In the genomic region with DNA sequence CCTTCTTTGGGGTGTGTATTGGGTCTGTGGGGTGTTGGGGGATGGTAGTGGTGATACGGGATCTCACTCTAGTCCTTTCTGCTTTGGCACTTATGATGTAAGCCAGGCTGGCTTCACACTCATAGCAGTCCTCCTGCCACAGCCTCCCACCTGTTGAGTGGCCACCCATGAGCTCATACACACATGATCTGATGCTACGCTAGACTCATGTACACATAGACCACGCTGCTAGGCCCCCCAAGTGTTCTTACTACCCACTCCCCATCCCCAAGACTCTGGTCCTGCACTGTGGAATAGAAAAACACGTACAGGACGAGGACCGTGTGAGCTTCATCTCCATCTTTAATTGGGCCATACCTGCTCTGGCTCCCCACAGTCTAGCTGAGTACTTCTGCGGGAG, we compare ENCODE assay signal across 27 mouse cellular contexts. TPM values are rescaled to one million over a fixed set of nuclear protein-coding genes. Genes with fewer than 3 reads are reported as not detected.
DNase-seq lines count a peak whose midpoint lies in the region; ATAC-seq and TF ChIP-seq lines count a peak whose summit lies in the region.
"Had no signal": no experiment of that assay in that cellular context is flagged by ENCODE, and none has a peak within 500 bp of the region (broad histone marks: within the 10 kb centered on the region; RNA-seq: fewer than 3 reads in every experiment).

No protein-coding gene starts in this region.

- H3K9ac ChIP-seq in heart, embryonic 11.5 days (ENCODE audit: low read depth, low read length), result no peak overlapping the region
- no peak overlapping the region for H3K9ac ChIP-seq in heart, postnatal 0 days (replicated peaks; ENCODE audit: low read depth, low read length)
- no peak overlapping the region for H3K9ac ChIP-seq in midbrain, embryonic 11.5 days (ENCODE audit: low read length)
- no peak overlapping the region for H3K9ac ChIP-seq in midbrain, embryonic 13.5 days (replicated peaks)
- H3K9ac ChIP-seq: embryonic facial prominence, embryonic 12.5 days; forebrain, embryonic 12.5 days; hindbrain, embryonic 12.5 days; kidney, embryonic 15.5 days; limb, embryonic 13.5 days; midbrain, embryonic 15.5 days; stomach, embryonic 15.5 days had no signal

- TF ChIP-seq EP300 in heart, postnatal 0 days (IDR thresholded peaks at IDR 0.05; ENCODE audit: low read depth), result no peak

- ATAC-seq in heart, embryonic 11.5 days (replicated peaks; ENCODE audit: insufficient number of reproducible peaks, low FRiP score, low TSS enrichment), result no peak
- no peak for ATAC-seq in heart, postnatal 0 days (ENCODE audit: insufficient read depth, low read depth)
- ATAC-seq in midbrain, embryonic 11.5 days (ENCODE audit: low FRiP score), result no peak
- ATAC-seq in midbrain, embryonic 13.5 days, result no peak
- ATAC-seq: activated CD4-positive, CD25-positive, alpha-beta regulatory T cell, adult 4 months; midbrain, embryonic 15.5 days had no signal

- TF ChIP-seq CTCF in heart, postnatal 0 days (IDR thresholded peaks at IDR 0.05; ENCODE audit: low read depth), result no peak

- H3K27ac ChIP-seq in heart, embryonic 11.5 days (ENCODE audit: low read depth, low read length), result no peak overlapping the region
- H3K27ac ChIP-seq in heart, postnatal 0 days (ENCODE audit: low read depth), result no peak overlapping the region
- no peak overlapping the region for H3K27ac ChIP-seq in midbrain, embryonic 11.5 days (ENCODE audit: low read depth, low read length)
- no peak overlapping the region for H3K27ac ChIP-seq in midbrain, embryonic 13.5 days
- H3K27ac ChIP-seq: embryonic facial prominence, embryonic 12.5 days; forebrain, embryonic 12.5 days; hindbrain, embryonic 12.5 days; kidney, embryonic 15.5 days; limb, embryonic 13.5 days; midbrain, embryonic 15.5 days; stomach, embryonic 15.5 days had no signal

- no peak overlapping the region for H3K4me3 ChIP-seq in heart, embryonic 11.5 days (ENCODE audit: low read depth, low read length)
- H3K4me3 ChIP-seq in heart, postnatal 0 days (ENCODE audit: low read depth, low read length), result peak overlapping the region; percentile 22
- H3K4me3 ChIP-seq in midbrain, embryonic 11.5 days (ENCODE audit: low read depth, low read length), result no peak overlapping the region
- H3K4me3 ChIP-seq in midbrain, embryonic 13.5 days (replicated peaks), result no peak overlapping the region
- H3K4me3 ChIP-seq: embryonic facial prominence, embryonic 12.5 days; erythroblast, embryonic 14.5 days; forebrain, embryonic 12.5 days; hindbrain, embryonic 12.5 days; kidney, embryonic 15.5 days; limb, embryonic 13.5 days; midbrain, embryonic 15.5 days; stomach, embryonic 15.5 days had no signal

- 74% methylated on average over 7 of the region's 7 CpGs for WGBS in heart, embryonic 11.5 days (ENCODE audit: insufficient replicate concordance)
- WGBS in heart, postnatal 0 days, result 46% methylated on average over 7 of the region's 7 CpGs
- 84% methylated on average over 7 of the region's 7 CpGs for WGBS in midbrain, embryonic 11.5 days
- WGBS in midbrain, embryonic 13.5 days, result 86% methylated on average over 7 of the region's 7 CpGs

- H3K9me3 ChIP-seq in heart, embryonic 11.5 days (replicated peaks; ENCODE audit: control insufficient read depth, low read length), result no peaks in the 10 kb centered on the region
- no peaks in the 10 kb centered on the region for H3K9me3 ChIP-seq in heart, postnatal 0 days (replicated peaks; ENCODE audit: control insufficient read depth, low read length)
- H3K9me3 ChIP-seq in midbrain, embryonic 11.5 days (ENCODE audit: control insufficient read depth, low read length), result no peaks in the 10 kb centered on the region
- no peaks in the 10 kb centered on the region for H3K9me3 ChIP-seq in midbrain, embryonic 13.5 days
- H3K9me3 ChIP-seq: embryonic facial prominence, embryonic 12.5 days; forebrain, embryonic 12.5 days; hindbrain, embryonic 12.5 days; kidney, embryonic 15.5 days; limb, embryonic 13.5 days; midbrain, embryonic 15.5 days; stomach, embryonic 15.5 days had no signal

- DNase-seq in heart, adult 18-20 months, result no peak
- DNase-seq in heart, postnatal 0 days (ENCODE audit: low spot score), result no peak
- DNase-seq in heart, postnatal 36 days, result no peak
- DNase-seq in midbrain, embryonic 11.5 days (ENCODE audit: low spot score, missing footprints), result peak; percentile 39
- DNase-seq in natural killer cell, adult 2 months (ENCODE audit: low spot score in 2 of 2), result no peak
- DNase-seq: adrenal gland, adult 8-10 months; B cell, adult 2 months; kidney, adult 11 months; lung, adult 2 months; lung, postnatal 14 days; thymus, postnatal 36 days had no signal

- peaks cover 5% of the 10 kb centered on the region for H3K36me3 ChIP-seq in heart, embryonic 11.5 days (ENCODE audit: control insufficient read depth, insufficient read depth, low read length)
- peaks cover 55% of the 10 kb centered on the region for H3K36me3 ChIP-seq in heart, postnatal 0 days (replicated peaks; ENCODE audit: control insufficient read depth, insufficient read depth, low read length)
- no peaks in the 10 kb centered on the region for H3K36me3 ChIP-seq in midbrain, embryonic 11.5 days (ENCODE audit: control insufficient read depth, insufficient read depth, low read length)
- no peaks in the 10 kb centered on the region for H3K36me3 ChIP-seq in midbrain, embryonic 13.5 days
- H3K36me3 ChIP-seq: embryonic facial prominence, embryonic 12.5 days; forebrain, embryonic 12.5 days; hindbrain, embryonic 12.5 days; kidney, embryonic 15.5 days; limb, embryonic 13.5 days; midbrain, embryonic 15.5 days; stomach, embryonic 15.5 days had no signal

- no peaks in the 10 kb centered on the region for H3K27me3 ChIP-seq in heart, embryonic 11.5 days (ENCODE audit: control insufficient read depth, insufficient read depth, low read length)
- H3K27me3 ChIP-seq in heart, postnatal 0 days (ENCODE audit: control insufficient read depth, insufficient read depth, low read length), result no peaks in the 10 kb centered on the region
- H3K27me3 ChIP-seq in midbrain, embryonic 11.5 days (ENCODE audit: control insufficient read depth, insufficient read depth, low read length), result no peaks in the 10 kb centered on the region
- H3K27me3 ChIP-seq in midbrain, embryonic 13.5 days, result no peaks in the 10 kb centered on the region
- H3K27me3 ChIP-seq: embryonic facial prominence, embryonic 12.5 days; forebrain, embryonic 12.5 days; hindbrain, embryonic 12.5 days; kidney, embryonic 15.5 days; limb, embryonic 13.5 days; midbrain, embryonic 15.5 days; stomach, embryonic 15.5 days had no signal

- intact Hi-C loops in heart, postnatal 36 days (cut with DNase I), result no loop called here

- H3K4me1 ChIP-seq in heart, embryonic 11.5 days (ENCODE audit: control insufficient read depth, insufficient read depth, low read length), result peaks cover 34% of the 10 kb centered on the region
- H3K4me1 ChIP-seq in heart, postnatal 0 days (ENCODE audit: control insufficient read depth, insufficient read depth), result peaks cover 26% of the 10 kb centered on the region
- no peaks in the 10 kb centered on the region for H3K4me1 ChIP-seq in midbrain, embryonic 11.5 days (ENCODE audit: control insufficient read depth, insufficient read depth, low read length)
- H3K4me1 ChIP-seq in midbrain, embryonic 13.5 days (replicated peaks), result no peaks in the 10 kb centered on the region
- H3K4me1 ChIP-seq: embryonic facial prominence, embryonic 12.5 days; forebrain, embryonic 12.5 days; hindbrain, embryonic 12.5 days; midbrain, embryonic 15.5 days; stomach, embryonic 15.5 days had no signal

- peak overlapping the region; percentile 52; the same call in 1 of the 2 replicates for H3K4me2 ChIP-seq in heart, embryonic 11.5 days
- H3K4me2 ChIP-seq in heart, postnatal 0 days (ENCODE audit: low read depth, low read length), result peak overlapping the region; percentile 54
- no peak overlapping the region for H3K4me2 ChIP-seq in midbrain, embryonic 11.5 days
- H3K4me2 ChIP-seq in midbrain, embryonic 13.5 days (replicated peaks), result no peak overlapping the region
- H3K4me2 ChIP-seq: embryonic facial prominence, embryonic 12.5 days; forebrain, embryonic 12.5 days; hindbrain, embryonic 12.5 days; kidney, embryonic 15.5 days; midbrain, embryonic 15.5 days; stomach, embryonic 15.5 days had no signal

RNA-seq across cellular contexts. Expression of a gene that starts 7.0 kb away (rescaled TPM):
- 292 and 312 TPM in 2 replicates for polyA plus RNA-seq in heart, embryonic 11.5 days (2014; fragmentation: Nextera tagmentation; extraction: Ambion mirVana)
- total RNA-seq in heart, adult 18-20 months (2021), result 100 to 1,000 TPM; 515 to 590 TPM
- total RNA-seq in heart, postnatal 0 days (2014; rRNA removed; ENCODE audit: low replicate concordance), result 982 and 1,104 TPM in 2 replicates
- 564 and 675 TPM in 2 replicates for polyA plus RNA-seq in heart, postnatal 0 days (2015; fragmentation: Nextera tagmentation; extraction: Ambion mirVana)
- 100 to 1,000 TPM; 442 to 516 TPM for total RNA-seq in heart, postnatal 36 days (2021)
- 0.59 and 2.1 TPM in 2 replicates for polyA plus RNA-seq in midbrain, embryonic 11.5 days (2014; fragmentation: Nextera tagmentation; extraction: Ambion mirVana)
- 0.26 and 0.51 TPM in 2 replicates for polyA plus RNA-seq in midbrain, embryonic 13.5 days (2015; fragmentation: Nextera tagmentation; extraction: Ambion mirVana)

RNA-seq across cellular contexts. Expression of a gene that starts 22.2 kb away (rescaled TPM):
- 2.4 and 3.4 TPM in 2 replicates for polyA plus RNA-seq in heart, embryonic 11.5 days (2014; fragmentation: Nextera tagmentation; extraction: Ambion mirVana)
- 1 to 10 TPM in 1 of 2 experiments, not detected in 1; 1.4 TPM for total RNA-seq in heart, adult 18-20 months (2021)
- total RNA-seq in heart, postnatal 0 days (2014; rRNA removed; ENCODE audit: low replicate concordance), result not detected in 2 replicates
- 5.1 and 6.2 TPM in 2 replicates for polyA plus RNA-seq in heart, postnatal 0 days (2015; fragmentation: Nextera tagmentation; extraction: Ambion mirVana)
- not detected for total RNA-seq in heart, postnatal 36 days (2021)
- polyA plus RNA-seq in midbrain, embryonic 11.5 days (2014; fragmentation: Nextera tagmentation; extraction: Ambion mirVana), result not detected in 2 replicates
- not detected in 2 replicates for polyA plus RNA-seq in midbrain, embryonic 13.5 days (2015; fragmentation: Nextera tagmentation; extraction: Ambion mirVana)
- total RNA-seq: gastrocnemius, postnatal 4 days; left cerebral cortex, adult 18-20 months; megakaryocyte progenitor cell, adult 5-6 weeks; neutrophil, adult 5-6 weeks had no signal
- polyA plus RNA-seq: activated CD4-positive, CD25-positive, alpha-beta regulatory T cell, adult 4 months; embryonic facial prominence, embryonic 12.5 days; forebrain, embryonic 12.5 days; hindbrain, embryonic 12.5 days; kidney, embryonic 15.5 days; large intestine, adult 2 months; limb, embryonic 13.5 days; lung, adult 2 months; midbrain, embryonic 15.5 days; stomach, embryonic 15.5 days had no signal

RNA-seq across cellular contexts. Expression of a gene that starts 22.2 kb away (rescaled TPM):
- polyA plus RNA-seq in heart, embryonic 11.5 days (2014; fragmentation: Nextera tagmentation; extraction: Ambion mirVana), result 289 and 314 TPM in 2 replicates
- total RNA-seq in heart, adult 18-20 months (2021), result 100 to 1,000 TPM; 345 to 380 TPM
- total RNA-seq in heart, postnatal 0 days (2014; rRNA removed; ENCODE audit: low replicate concordance), result 84.7 and 177 TPM in 2 replicates
- polyA plus RNA-seq in heart, postnatal 0 days (2015; fragmentation: Nextera tagmentation; extraction: Ambion mirVana), result 579 and 627 TPM in 2 replicates
- 100 to 1,000 TPM; 313 to 334 TPM for total RNA-seq in heart, postnatal 36 days (2021)
- 122 and 124 TPM in 2 replicates for polyA plus RNA-seq in midbrain, embryonic 11.5 days (2014; fragmentation: Nextera tagmentation; extraction: Ambion mirVana)
- 105 and 108 TPM in 2 replicates for polyA plus RNA-seq in midbrain, embryonic 13.5 days (2015; fragmentation: Nextera tagmentation; extraction: Ambion mirVana)

RNA-seq across cellular contexts. Expression of a gene that starts 27.1 kb away (rescaled TPM):
- polyA plus RNA-seq in heart, embryonic 11.5 days (2014; fragmentation: Nextera tagmentation; extraction: Ambion mirVana), result 0.21 TPM in 1 of 2 replicates, not detected in the other
- total RNA-seq in heart, adult 18-20 months (2021), result under 1 TPM in 1 of 2 experiments, not detected in 1; 0.13 TPM
- not detected in 2 replicates for total RNA-seq in heart, postnatal 0 days (2014; rRNA removed; ENCODE audit: low replicate concordance)
- polyA plus RNA-seq in heart, postnatal 0 days (2015; fragmentation: Nextera tagmentation; extraction: Ambion mirVana), result 0.10 and 0.15 TPM in 2 replicates
- not detected for total RNA-seq in heart, postnatal 36 days (2021)
- 0.32 and 0.60 TPM in 2 replicates for polyA plus RNA-seq in midbrain, embryonic 11.5 days (2014; fragmentation: Nextera tagmentation; extraction: Ambion mirVana)
- polyA plus RNA-seq in midbrain, embryonic 13.5 days (2015; fragmentation: Nextera tagmentation; extraction: Ambion mirVana), result 0.88 and 0.98 TPM in 2 replicates
- total RNA-seq: megakaryocyte progenitor cell, adult 5-6 weeks; neutrophil, adult 5-6 weeks had no signal
- polyA plus RNA-seq: erythroblast, embryonic 14.5 days had no signal

Comparison
In these comparisons a context has a peak if more than half of its experiments do, and no peak if none do; other contexts are left out.
1. H3K4me2 ChIP-seq: peak in heart, embryonic 11.5 days (single experiment) and heart, postnatal 0 days (single experiment); none in midbrain, embryonic 11.5 days (single experiment) and midbrain, embryonic 13.5 days (single experiment).
2. RNA of a gene that starts 7.0 kb away (polyA plus RNA-seq): 564 to 675 TPM in heart, postnatal 0 days and 292 to 312 TPM in heart, embryonic 11.5 days; 0.59 to 2.1 TPM in midbrain, embryonic 11.5 days and 0.26 to 0.51 TPM in midbrain, embryonic 13.5 days; every median in the first group is over 10 times any median in the second.